Mouse (Mus musculus) erythroblast, embryonic 14.5 days (primary cell): ENCODE measurements around the gene Fabp6.

ENCODE experiments used
- GATA1 ChIP-seq: IDR thresholded peaks from 2 replicates; pipeline ENCODE4 v1.6.1; 2012; ENCODE audit warnings: low read length, inconsistent platforms, mixed read lengths
- TAL1 ChIP-seq: IDR thresholded peaks from 3 replicates; pipeline ENCODE4 v1.6.1; 2012; ENCODE audit warnings: low read length, inconsistent platforms, mixed read lengths

- TF ChIP-seq GATA1: no peak
- TF ChIP-seq TAL1: no peak
These were observed 49.6 kb downstream of the Fabp6 start for GRCm38 (mm10) chr11:43551756-43552155.
